Mouse (Mus musculus): Measurements from ENCODE around the gene Phkg1.

DNA sequence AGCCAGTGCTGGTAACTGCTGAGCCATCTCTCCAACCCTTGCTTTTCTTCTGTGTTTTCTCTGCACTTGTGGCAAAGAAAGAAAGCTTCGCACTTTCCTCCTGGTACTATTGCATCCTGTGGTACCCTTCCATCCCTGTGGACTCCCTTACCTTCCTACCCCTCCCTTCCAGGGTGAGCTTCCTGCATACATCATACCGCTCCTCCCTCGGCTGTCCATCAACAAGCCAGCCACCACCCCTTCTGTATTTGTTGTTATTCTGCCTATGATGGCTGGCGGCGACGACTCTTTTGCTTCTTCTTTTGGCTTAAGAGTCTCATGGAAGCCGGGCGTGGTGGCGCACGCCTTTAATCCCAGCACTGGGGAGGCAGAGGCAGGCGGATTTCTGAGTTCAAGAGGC lies 23.3 kb downstream of the Phkg1 start:
- TF ChIP-seq POLR2A (IDR thresholded peaks at IDR 0.05; ENCODE audit: low read depth, low read length) (no peak), CTCF (conservative IDR thresholded peaks at IDR 0.05; ENCODE audit: insufficient read depth, insufficient read length, low read depth, low read length) (no peak)

All from kidney, adult 2 months (tissue).